Mouse (Mus musculus): ENCODE measurements around the gene Cntln. TPM values are rescaled to one million over a fixed set of nuclear protein-coding genes. Genes with fewer than 3 reads are reported as not detected.

The Cntln gene
- 4.6 and 4.8 TPM in 2 replicates for polyA plus RNA-seq (2015; fragmentation: Nextera tagmentation; extraction: Ambion mirVana)

GRCm38 (mm10) chr4:84884111-84884538, at the start of gene Cntln:
TSS of gene Cntln (plus strand) at chr4:84884309.
- peak; percentile 99 for ATAC-seq
- Histone ChIP-seq H3K4me2 (ENCODE audit: low read length) (peak within 1 kb of the TSS; percentile 65), H3K27ac (ENCODE audit: low read depth, low read length) (peak within 1 kb of the TSS; percentile 91), H3K9ac (ENCODE audit: low read depth, low read length) (peak within 1 kb of the TSS; percentile 95), H3K4me3 (ENCODE audit: low read length) (peak within 1 kb of the TSS; percentile 95), H3K27me3 (replicated peaks; ENCODE audit: control insufficient read depth, insufficient read depth, low read length) (no peaks in the 10 kb centered on the region), H3K9me3 (ENCODE audit: control insufficient read depth, low read length) (no peaks in the 10 kb centered on the region), H3K4me1 (ENCODE audit: control insufficient read depth, insufficient read depth, low read depth, low read length) (peaks cover 3% of the 10 kb centered on the region; the same call in 1 of the 2 replicates), H3K36me3 (ENCODE audit: control insufficient read depth, insufficient read depth, low read length) (no peaks in the 10 kb centered on the region)
- under 1% methylated on average over 50 of the region's 50 CpGs for WGBS

GRCm38 (mm10) chr4:84836979-84837378, 47.1 kb upstream of the Cntln start:
- Histone ChIP-seq H3K27ac (ENCODE audit: low read depth, low read length) (no peak overlapping the region), H3K9ac (ENCODE audit: low read depth, low read length) (no peak overlapping the region), H3K4me3 (ENCODE audit: low read length) (no peak overlapping the region), H3K36me3 (ENCODE audit: control insufficient read depth, insufficient read depth, low read length) (no peaks in the 10 kb centered on the region), H3K9me3 (ENCODE audit: control insufficient read depth, low read length) (no peaks in the 10 kb centered on the region), H3K4me1 (ENCODE audit: control insufficient read depth, insufficient read depth, low read depth, low read length) (no peaks in the 10 kb centered on the region), H3K27me3 (replicated peaks; ENCODE audit: control insufficient read depth, insufficient read depth, low read length) (no peaks in the 10 kb centered on the region), H3K4me2 (ENCODE audit: low read length) (no peak overlapping the region)
- WGBS = 48% methylated on average over 5 of the region's 5 CpGs
- ATAC-seq = no peak

GRCm38 (mm10) chr4:84838545-84838944, 45.6 kb upstream of the Cntln start:
- 88% methylated on average over 3 of the region's 3 CpGs for whole genome bisulfite sequencing
- Histone ChIP-seq H3K27me3 (replicated peaks; ENCODE audit: control insufficient read depth, insufficient read depth, low read length) (no peaks in the 10 kb centered on the region), H3K4me1 (ENCODE audit: control insufficient read depth, insufficient read depth, low read depth, low read length) (no peaks in the 10 kb centered on the region), H3K36me3 (ENCODE audit: control insufficient read depth, insufficient read depth, low read length) (no peaks in the 10 kb centered on the region), H3K4me3 (ENCODE audit: low read length) (no peak overlapping the region), H3K9me3 (ENCODE audit: control insufficient read depth, low read length) (no peaks in the 10 kb centered on the region), H3K9ac (ENCODE audit: low read depth, low read length) (no peak overlapping the region), H3K27ac (ENCODE audit: low read depth, low read length) (no peak overlapping the region), H3K4me2 (ENCODE audit: low read length) (no peak overlapping the region)
- no peak for ATAC-seq

GRCm38 (mm10) chr4:84839466-84839865, 44.6 kb upstream of the Cntln start:
- H3K4me2 ChIP-seq (ENCODE audit: low read length) = no peak overlapping the region
- WGBS = 68% methylated on average over 2 of the region's 2 CpGs
- no peak overlapping the region for H3K4me3 ChIP-seq (ENCODE audit: low read length)
- H3K4me1 ChIP-seq (ENCODE audit: control insufficient read depth, insufficient read depth, low read depth, low read length) = no peaks in the 10 kb centered on the region
- H3K9me3 ChIP-seq (ENCODE audit: control insufficient read depth, low read length) = no peaks in the 10 kb centered on the region
- no peak for ATAC-seq
- H3K36me3 ChIP-seq (ENCODE audit: control insufficient read depth, insufficient read depth, low read length) = no peaks in the 10 kb centered on the region
- H3K27me3 ChIP-seq (replicated peaks; ENCODE audit: control insufficient read depth, insufficient read depth, low read length) = no peaks in the 10 kb centered on the region
- H3K27ac ChIP-seq (ENCODE audit: low read depth, low read length) = no peak overlapping the region
- no peak overlapping the region for H3K9ac ChIP-seq (ENCODE audit: low read depth, low read length)

- Histone ChIP-seq H3K4me2 (ENCODE audit: low read length) (no peak overlapping the region), H3K4me1 (ENCODE audit: control insufficient read depth, insufficient read depth, low read depth, low read length) (no peaks in the 10 kb centered on the region), H3K9ac (ENCODE audit: low read depth, low read length) (no peak overlapping the region), H3K4me3 (ENCODE audit: low read length) (no peak overlapping the region), H3K9me3 (ENCODE audit: control insufficient read depth, low read length) (no peaks in the 10 kb centered on the region), H3K27me3 (replicated peaks; ENCODE audit: control insufficient read depth, insufficient read depth, low read length) (no peaks in the 10 kb centered on the region), H3K36me3 (ENCODE audit: control insufficient read depth, insufficient read depth, low read length) (no peaks in the 10 kb centered on the region), H3K27ac (ENCODE audit: low read depth, low read length) (no peak overlapping the region)
- no peak for ATAC-seq
- 69% methylated on average over 2 of the region's 2 CpGs for WGBS
These were observed 26.5 kb upstream of the Cntln start for GRCm38 (mm10) chr4:84857588-84857987.

GRCm38 (mm10) chr4:84876347-84876746, 7.8 kb upstream of the Cntln start:
- Histone ChIP-seq H3K4me2 (ENCODE audit: low read length) (no peak overlapping the region), H3K36me3 (ENCODE audit: control insufficient read depth, insufficient read depth, low read length) (no peaks in the 10 kb centered on the region), H3K9me3 (ENCODE audit: control insufficient read depth, low read length) (no peaks in the 10 kb centered on the region), H3K4me3 (ENCODE audit: low read length) (no peak overlapping the region), H3K27ac (ENCODE audit: low read depth, low read length) (no peak overlapping the region), H3K27me3 (replicated peaks; ENCODE audit: control insufficient read depth, insufficient read depth, low read length) (no peaks in the 10 kb centered on the region), H3K9ac (ENCODE audit: low read depth, low read length) (no peak overlapping the region), H3K4me1 (ENCODE audit: control insufficient read depth, insufficient read depth, low read depth, low read length) (no peaks in the 10 kb centered on the region)
- ATAC-seq = no peak
- 40% methylated on average over 3 of the region's 3 CpGs for WGBS

GRCm38 (mm10) chr4:84883646-84884045, 463 bp upstream of the Cntln start:
- H3K9ac ChIP-seq (ENCODE audit: low read depth, low read length) = peak overlapping the region; percentile 95
- H3K4me3 ChIP-seq (ENCODE audit: low read length) = peak overlapping the region; percentile 95
- no peaks in the 10 kb centered on the region for H3K27me3 ChIP-seq (replicated peaks; ENCODE audit: control insufficient read depth, insufficient read depth, low read length)
- ATAC-seq = no peak; the same call in 1 of the 2 replicates
- peaks cover 3% of the 10 kb centered on the region; the same call in 1 of the 2 replicates for H3K4me1 ChIP-seq (ENCODE audit: control insufficient read depth, insufficient read depth, low read depth, low read length)
- H3K9me3 ChIP-seq (ENCODE audit: control insufficient read depth, low read length) = no peaks in the 10 kb centered on the region
- H3K4me2 ChIP-seq (ENCODE audit: low read length) = peak overlapping the region; percentile 65
- H3K36me3 ChIP-seq (ENCODE audit: control insufficient read depth, insufficient read depth, low read length) = no peaks in the 10 kb centered on the region
- 55% methylated on average over 12 of the region's 12 CpGs for WGBS
- peak overlapping the region; percentile 91 for H3K27ac ChIP-seq (ENCODE audit: low read depth, low read length)

- Histone ChIP-seq H3K27ac (ENCODE audit: low read depth, low read length) (peak overlapping the region; percentile 91), H3K9ac (ENCODE audit: low read depth, low read length) (peak overlapping the region; percentile 95), H3K9me3 (ENCODE audit: control insufficient read depth, low read length) (no peaks in the 10 kb centered on the region), H3K4me3 (ENCODE audit: low read length) (peak overlapping the region; percentile 95), H3K27me3 (replicated peaks; ENCODE audit: control insufficient read depth, insufficient read depth, low read length) (no peaks in the 10 kb centered on the region), H3K4me1 (ENCODE audit: control insufficient read depth, insufficient read depth, low read depth, low read length) (peaks cover 3% of the 10 kb centered on the region; the same call in 1 of the 2 replicates), H3K36me3 (ENCODE audit: control insufficient read depth, insufficient read depth, low read length) (no peaks in the 10 kb centered on the region), H3K4me2 (ENCODE audit: low read length) (peak overlapping the region; percentile 65)
- WGBS = 2% methylated on average over 47 of the region's 60 CpGs
- peak; percentile 86; the same call in 1 of the 2 replicates for ATAC-seq
These were observed 596 bp downstream of the Cntln start for GRCm38 (mm10) chr4:84884539-84885270.

GRCm38 (mm10) chr4:84885271-84885540, 1.1 kb downstream of the Cntln start:
- Histone ChIP-seq H3K9ac (ENCODE audit: low read depth, low read length) (peak overlapping the region; percentile 95; the same call in 1 of the 2 replicates), H3K4me3 (ENCODE audit: low read length) (peak overlapping the region; percentile 95), H3K27ac (ENCODE audit: low read depth, low read length) (no peak overlapping the region), H3K36me3 (ENCODE audit: control insufficient read depth, insufficient read depth, low read length) (no peaks in the 10 kb centered on the region), H3K27me3 (replicated peaks; ENCODE audit: control insufficient read depth, insufficient read depth, low read length) (no peaks in the 10 kb centered on the region), H3K4me2 (ENCODE audit: low read length) (peak overlapping the region; percentile 65), H3K9me3 (ENCODE audit: control insufficient read depth, low read length) (no peaks in the 10 kb centered on the region), H3K4me1 (ENCODE audit: control insufficient read depth, insufficient read depth, low read depth, low read length) (peaks cover 3% of the 10 kb centered on the region; the same call in 1 of the 2 replicates)
- WGBS = 33% methylated on average over 1 of the region's 1 CpGs
- no peak for ATAC-seq

Data from hindbrain, embryonic 16.5 days (tissue).